Mouse (Mus musculus) megakaryocyte, embryonic 14.5 days (primary cell): ENCODE measurements around the gene Fbxo45. TPM values are rescaled to one million over a fixed set of nuclear protein-coding genes. Genes with fewer than 3 reads are reported as not detected.
"Not testable (repeated sequence)": the region's sequence is repeated elsewhere in the genome, so short reads cannot be mapped to it uniquely, and the experiment has no call there.

ENCODE experiments used
- H3K27me3 ChIP-seq: replicated peaks from 2 replicates; pipeline ENCODE3; 2012; ENCODE audit warnings: inconsistent platforms
- H3K36me3 ChIP-seq: replicated peaks from 2 replicates; pipeline ENCODE3; 2012; ENCODE audit warnings: low read length, inconsistent platforms, mixed read lengths
- H3K4me1 ChIP-seq: 2 replicates; pipeline ENCODE4 v1.6.1; 2012; ENCODE audit warnings: inconsistent platforms
- H3K4me3 ChIP-seq: replicated peaks from 2 replicates; pipeline ENCODE3; 2012; ENCODE audit warnings: moderate library complexity, mild to moderate bottlenecking, inconsistent platforms
- H3K9me3 ChIP-seq: 2 replicates; pipeline ENCODE4 v1.6.1; 2012; ENCODE audit warnings: inconsistent platforms
- FLI1 ChIP-seq: IDR thresholded peaks from 2 replicates; pipeline ENCODE4 v1.6.1; 2012; ENCODE audit warnings: low read length, inconsistent platforms, mixed read lengths
- GATA1 ChIP-seq: IDR thresholded peaks from 3 replicates; pipeline ENCODE4 v1.6.1; 2012; ENCODE audit warnings: mixed read lengths, low read length, inconsistent platforms, borderline replicate concordance
- polyA plus RNA-seq: library from polyadenylated mRNA; stranded (reverse); fragments of >175 nt; gene quantifications from 2 replicates; pipeline ENCODE4 v1.2.3, GENCODE M21; 2012; ENCODE audit warnings: low replicate concordance; ENCODE audit not compliant: insufficient read depth

Fbxo45 gene
- polyA plus RNA-seq, 1 experiment, result 0.95 TPM

- Histone ChIP-seq H3K4me3 (peak overlapping the region; percentile 99), H3K27me3 (no peaks in the 10 kb centered on the region), H3K36me3 (peaks cover 9% of the 10 kb centered on the region), H3K4me1 (peaks cover 54% of the 10 kb centered on the region), H3K9me3 (no peaks in the 10 kb centered on the region)
- TF ChIP-seq GATA1 (no peak), FLI1 (no peak)
Observed at GRCm38 (mm10) chr16:32246351-32246791, 587 bp downstream of the Fbxo45 start.

- Histone ChIP-seq H3K36me3 (peaks cover 7% of the 10 kb centered on the region), H3K27me3 (no peaks in the 10 kb centered on the region), H3K4me3 (no peak overlapping the region), H3K4me1 (peaks cover 52% of the 10 kb centered on the region), H3K9me3 (no peaks in the 10 kb centered on the region)
- no peak for TF ChIP-seq GATA1
- no peak for TF ChIP-seq FLI1
Observed at GRCm38 (mm10) chr16:32243901-32244300, 3.1 kb downstream of the Fbxo45 start.

- Histone ChIP-seq H3K4me3 (no peak overlapping the region), H3K4me1 (peaks cover 29% of the 10 kb centered on the region), H3K36me3 (peaks cover 34% of the 10 kb centered on the region), H3K27me3 (no peaks in the 10 kb centered on the region), H3K9me3 (no peaks in the 10 kb centered on the region)
- TF ChIP-seq FLI1 (no peak), GATA1 (no peak)
Observed at GRCm38 (mm10) chr16:32239428-32240312, 7.3 kb downstream of the Fbxo45 start.

GRCm38 (mm10) chr16:32237930-32238680 is 8.9 kb downstream of the Fbxo45 start:
- Histone ChIP-seq H3K4me3 (no peak overlapping the region), H3K36me3 (peaks cover 49% of the 10 kb centered on the region), H3K4me1 (peaks cover 29% of the 10 kb centered on the region)

GRCm38 (mm10) chr16:32232050-32232449 is 14.9 kb downstream of the Fbxo45 start:
- H3K9me3 ChIP-seq, H3K4me3 ChIP-seq, H3K27me3 ChIP-seq: not testable (repeated sequence)
- H3K4me1 ChIP-seq, result peaks cover 16% of the 10 kb centered on the region
- H3K36me3 ChIP-seq, result peaks cover 46% of the 10 kb centered on the region

More at GRCm38 (mm10) chr16:32237930-32238680, 8.9 kb downstream of the Fbxo45 start:
- TF ChIP-seq FLI1, result no peak
- no peak for TF ChIP-seq GATA1
- Histone ChIP-seq H3K9me3 (no peaks in the 10 kb centered on the region), H3K27me3 (no peaks in the 10 kb centered on the region)

- Histone ChIP-seq H3K4me3 (no peak overlapping the region), H3K27me3 (no peaks in the 10 kb centered on the region), H3K4me1 (no peaks in the 10 kb centered on the region; the same call in 1 of the 2 replicates), H3K9me3 (peaks cover 6% of the 10 kb centered on the region; the same call in 1 of the 2 replicates), H3K36me3 (no peaks in the 10 kb centered on the region)
- TF ChIP-seq FLI1, result no peak
- TF ChIP-seq GATA1, result no peak
Observed at GRCm38 (mm10) chr16:32222399-32222798, 24.6 kb downstream of the Fbxo45 start.

- TF ChIP-seq FLI1 (no peak), GATA1 (no peak)
Observed at GRCm38 (mm10) chr16:32221803-32222202, 25.2 kb downstream of the Fbxo45 start.

GRCm38 (mm10) chr16:32214804-32215576 is 32.0 kb downstream of the Fbxo45 start:
- Histone ChIP-seq H3K4me3 (peak overlapping the region; percentile 23), H3K27me3 (peaks cover 4% of the 10 kb centered on the region), H3K4me1 (peaks cover 19% of the 10 kb centered on the region), H3K36me3 (no peaks in the 10 kb centered on the region), H3K9me3 (peaks cover 6% of the 10 kb centered on the region; the same call in 1 of the 2 replicates)
- TF ChIP-seq GATA1 (no peak), FLI1 (no peak)

More at GRCm38 (mm10) chr16:32221803-32222202, 25.2 kb downstream of the Fbxo45 start:
- Histone ChIP-seq H3K36me3 (no peaks in the 10 kb centered on the region), H3K27me3 (peaks cover under 1% of the 10 kb centered on the region), H3K4me1 (peaks cover 3% of the 10 kb centered on the region; the same call in 1 of the 2 replicates), H3K4me3 (no peak overlapping the region), H3K9me3 (peaks cover 6% of the 10 kb centered on the region; the same call in 1 of the 2 replicates)

GRCm38 (mm10) chr16:32214156-32214555 is 32.8 kb downstream of the Fbxo45 start:
- Histone ChIP-seq H3K4me1 (peaks cover 19% of the 10 kb centered on the region), H3K9me3 (peaks cover 13% of the 10 kb centered on the region), H3K4me3 (no peak overlapping the region), H3K27me3 (peaks cover 4% of the 10 kb centered on the region), H3K36me3 (peaks cover 2% of the 10 kb centered on the region)
- TF ChIP-seq GATA1, result no peak
- no peak for TF ChIP-seq FLI1
